Mouse (Mus musculus) adrenal gland, adult 18-20 months (tissue): ENCODE results near the gene Arvcf. TPM values are rescaled to one million over a fixed set of nuclear protein-coding genes. Genes with fewer than 3 reads are reported as not detected.

Experiments
- DNase-seq, 2 experiments: peaks; one replicate each; pipeline ENCODE4 v3.0.0; 2021 to 2022; ENCODE audit warnings: low spot score in 2 of 2
- total RNA-seq, 2 experiments: library from RNA; stranded (reverse); gene quantifications; 1 replicate in 1 of 2; 2 replicates in 1 of 2; pipeline ENCODE4 v1.2.3; 2021

Gene Arvcf
- total RNA-seq, 2 experiments from 2014 or later: 26.6 to 27.5 TPM

- DNase-seq: peak in 1 of 2 experiments; percentile 36
These were observed 3.5 kb downstream of the Arvcf start for GRCm38 (mm10) chr16:18351313-18352055.

GRCm38 (mm10) chr16:18353106-18353505, 5.1 kb downstream of the Arvcf start:
- no peak for DNase-seq

- no peak for DNase-seq
These were observed 9.0 kb downstream of the Arvcf start for GRCm38 (mm10) chr16:18356961-18357360.

- DNase-seq: no peak
These were observed 10.0 kb downstream of the Arvcf start for GRCm38 (mm10) chr16:18357977-18358376.

- no peak for DNase-seq
These were observed 12.3 kb downstream of the Arvcf start for GRCm38 (mm10) chr16:18360151-18360805.

GRCm38 (mm10) chr16:18362948-18363347, 15.0 kb downstream of the Arvcf start:
- DNase-seq: no peak

- DNase-seq: no peak
These were observed 18.9 kb downstream of the Arvcf start for GRCm38 (mm10) chr16:18366849-18367248.

- DNase-seq: no peak
These were observed 22.2 kb downstream of the Arvcf start for GRCm38 (mm10) chr16:18370197-18370596.

- DNase-seq: no peak
These were observed 25.6 kb downstream of the Arvcf start for GRCm38 (mm10) chr16:18373632-18374031.

GRCm38 (mm10) chr16:18376297-18376954, 28.4 kb downstream of the Arvcf start:
- no peak for DNase-seq

GRCm38 (mm10) chr16:18377203-18377602, 29.2 kb downstream of the Arvcf start:
- DNase-seq: no peak

GRCm38 (mm10) chr16:18378489-18378888, 30.5 kb downstream of the Arvcf start:
- DNase-seq: no peak

GRCm38 (mm10) chr16:18379338-18380001, 31.5 kb downstream of the Arvcf start:
- DNase-seq: no peak

GRCm38 (mm10) chr16:18380495-18381063, 32.6 kb downstream of the Arvcf start:
- DNase-seq: no peak

GRCm38 (mm10) chr16:18381621-18382258, 33.8 kb downstream of the Arvcf start:
- no peak for DNase-seq

- peak in 1 of 2 experiments; percentile 44 for DNase-seq
These were observed 35.2 kb downstream of the Arvcf start for GRCm38 (mm10) chr16:18383045-18383726.

- no peak for DNase-seq
These were observed 35.8 kb downstream of the Arvcf start for GRCm38 (mm10) chr16:18383756-18384155.

- peak in 1 of 2 experiments; percentile 26 for DNase-seq
These were observed 36.2 kb downstream of the Arvcf start for GRCm38 (mm10) chr16:18384211-18384610.

GRCm38 (mm10) chr16:18384659-18385058, 36.7 kb downstream of the Arvcf start:
- no peak for DNase-seq

- DNase-seq: no peak
These were observed 37.4 kb downstream of the Arvcf start for GRCm38 (mm10) chr16:18385411-18385810.
